Mouse (Mus musculus) cerebellum, postnatal 10 days (tissue): ENCODE measurements at regions not wholly inside any gene's neighbourhood (a gene's known extent, or its start where the extent isn't known, plus 50 kb on each side); places are given as distances from the start of the nearest gene placed in this dataset.

Source experiments
- DNase-seq, 2 experiments: peaks; one replicate each; pipeline ENCODE4 v3.0.0; 2021; ENCODE audit warnings: mixed read lengths in 2 of 2

DNA sequence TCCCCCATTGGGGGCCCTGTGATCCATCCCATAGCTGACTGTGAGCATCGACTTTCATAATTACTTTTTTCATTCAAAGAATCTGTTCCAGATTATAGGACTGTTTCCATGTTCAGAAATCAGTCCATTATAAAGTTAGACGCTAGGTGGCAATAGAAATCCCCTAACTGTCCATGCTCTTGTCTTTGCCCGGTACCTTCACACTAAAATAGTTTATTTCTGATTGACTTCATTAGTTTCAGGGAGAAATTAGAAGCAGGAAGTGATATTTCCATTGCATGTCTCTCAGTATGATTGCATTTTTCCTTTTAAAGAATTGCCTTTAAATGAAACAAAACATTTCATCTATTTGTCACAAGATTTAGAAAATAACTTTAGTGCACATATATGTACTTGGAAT lies 131.7 kb downstream of the Fbxo8 start:
- DNase-seq: peak in 1 of 2 experiments; percentile 44

DNA sequence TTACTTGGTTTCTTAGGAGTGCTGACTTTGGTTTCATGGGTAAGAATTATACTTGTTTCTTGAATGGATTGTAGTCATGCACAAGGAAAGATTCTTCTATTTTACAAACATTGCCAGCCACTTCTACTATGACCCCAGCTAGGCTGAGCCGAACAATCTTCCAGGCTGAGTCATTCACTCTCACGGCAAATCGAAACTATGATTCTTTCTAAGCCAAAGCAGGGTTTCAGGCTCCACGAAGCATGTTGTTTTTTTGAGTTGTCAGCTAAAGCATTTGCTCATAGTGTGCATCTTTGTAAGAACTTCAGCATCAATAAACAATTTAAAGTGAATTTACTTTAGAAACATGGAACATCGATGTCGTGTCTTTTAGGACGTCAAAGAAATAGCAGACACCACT lies 133.5 kb downstream of the Fbxo8 start:
- no peak for DNase-seq

DNA sequence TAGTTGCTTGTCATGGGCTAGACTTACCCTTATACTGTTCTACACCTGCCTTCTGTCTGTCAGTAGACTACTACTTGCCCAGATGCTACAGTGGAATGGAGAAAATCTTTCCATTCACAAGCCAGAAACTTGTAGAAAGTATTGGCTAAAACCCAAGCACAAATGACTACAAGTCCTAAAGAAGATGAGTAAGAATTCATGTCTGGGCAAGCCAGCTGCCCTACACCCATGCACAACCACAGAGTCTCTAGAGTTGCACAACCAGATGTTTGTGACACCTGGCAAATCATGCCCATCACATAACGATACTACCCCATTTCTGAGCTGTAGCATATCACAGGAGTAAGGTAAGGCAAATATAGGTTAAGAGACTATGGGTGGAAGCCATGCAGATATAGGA lies 144.5 kb downstream of the Fbxo8 start:
- DNase-seq: no peak

DNA sequence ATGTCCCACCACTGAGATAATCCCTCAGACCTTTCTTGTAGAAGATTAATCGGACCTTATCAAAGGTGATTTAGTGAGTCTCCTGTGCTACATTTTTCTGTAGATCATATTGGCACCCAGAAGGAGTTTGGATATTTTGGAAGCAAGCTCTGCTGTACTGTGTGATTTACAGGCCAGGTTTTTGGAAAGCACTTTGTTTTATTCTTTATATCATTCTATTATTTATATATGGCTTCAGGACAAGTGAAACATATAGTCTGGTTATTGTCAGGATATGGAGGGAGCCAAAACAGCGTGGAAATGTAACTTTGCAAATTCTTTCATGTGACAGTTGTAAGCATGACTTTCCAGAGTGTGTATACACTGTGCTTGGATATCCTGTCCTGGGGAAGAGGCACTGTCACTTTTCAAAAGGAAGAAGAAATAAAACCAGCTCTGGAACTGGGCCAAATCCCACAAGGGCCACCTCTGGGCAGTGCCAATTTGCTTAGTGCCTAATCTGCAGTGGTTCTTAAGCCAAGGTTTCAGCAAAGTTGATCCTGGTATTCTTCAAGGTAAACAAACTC lies 149.8 kb downstream of the Fbxo8 start:
- DNase-seq: no peak

DNA sequence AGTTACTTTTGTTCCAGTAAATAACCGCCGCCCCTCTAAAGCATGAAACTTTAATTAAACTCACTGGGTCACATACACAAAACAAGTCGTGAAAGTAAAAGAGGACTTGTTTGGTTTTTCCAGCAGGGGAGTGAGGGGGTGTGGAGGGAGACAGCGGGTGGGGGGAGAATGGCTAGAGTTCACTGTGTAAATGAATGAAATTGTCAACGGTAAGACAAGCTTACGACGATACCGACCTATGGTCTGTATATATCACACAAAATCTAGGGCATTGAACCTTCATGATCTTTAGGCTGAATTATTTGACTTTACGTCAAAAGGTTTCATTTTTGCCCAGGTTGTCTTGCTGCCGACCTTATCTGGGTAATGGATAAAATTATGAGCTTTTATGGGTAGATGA lies 155.5 kb downstream of the Fbxo8 start:
- no peak for DNase-seq

DNA sequence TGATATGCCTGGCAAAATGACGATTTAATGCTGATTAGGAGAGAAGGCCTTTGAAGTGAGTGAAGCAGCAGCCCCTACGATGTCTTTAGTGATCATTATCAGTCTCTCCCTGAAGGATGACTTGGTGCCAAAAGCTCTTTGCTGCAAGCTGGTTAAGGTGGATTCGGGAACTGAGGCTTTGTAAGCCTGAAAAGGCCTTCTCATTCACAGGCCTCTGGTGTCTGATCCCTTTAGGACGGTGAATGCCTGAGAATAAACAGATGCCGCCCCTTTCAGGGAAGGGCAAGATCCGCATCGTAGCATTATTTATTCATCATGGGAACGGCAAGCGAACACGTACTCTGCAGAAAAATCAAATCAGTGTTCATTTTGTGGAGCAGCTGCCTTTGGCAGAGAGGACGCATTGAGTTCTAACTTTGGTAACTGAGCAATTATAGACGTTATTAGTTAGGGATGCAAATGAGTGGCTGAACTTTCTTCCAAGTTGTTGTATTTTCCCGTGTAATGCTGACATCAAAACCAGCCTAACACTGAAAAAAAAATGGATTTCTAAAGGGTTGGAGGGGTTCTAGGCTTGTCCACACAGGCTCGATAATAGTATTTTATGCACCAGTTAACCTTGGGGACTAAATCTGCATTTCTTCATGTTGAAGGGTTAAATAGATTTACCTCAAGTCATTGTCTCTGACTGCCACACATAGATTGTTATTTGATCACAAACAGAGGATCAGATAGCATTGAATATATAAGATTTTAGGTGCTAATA lies 156.2 kb downstream of the Fbxo8 start:
- peak; percentile 42 to 47 for DNase-seq

DNA sequence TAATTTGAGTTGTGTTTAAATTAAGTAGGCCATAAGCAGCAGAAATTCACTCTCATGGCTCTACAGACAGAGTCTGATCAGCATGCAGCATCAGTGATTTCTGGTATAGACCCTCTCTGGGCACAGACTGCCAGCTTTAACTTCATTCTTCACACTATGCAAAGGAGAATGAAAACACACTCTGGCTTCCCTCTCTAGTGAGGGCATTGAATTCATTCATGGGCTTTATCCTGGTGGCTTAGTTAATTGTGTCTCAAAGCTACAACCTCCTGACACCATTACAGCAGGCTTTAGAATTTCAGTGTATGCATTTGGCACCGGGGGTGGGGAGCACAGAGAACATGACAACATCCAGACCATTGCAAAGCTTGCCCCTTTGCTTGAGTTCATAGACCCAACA lies 169.1 kb downstream of the Fbxo8 start:
- no peak for DNase-seq

DNA sequence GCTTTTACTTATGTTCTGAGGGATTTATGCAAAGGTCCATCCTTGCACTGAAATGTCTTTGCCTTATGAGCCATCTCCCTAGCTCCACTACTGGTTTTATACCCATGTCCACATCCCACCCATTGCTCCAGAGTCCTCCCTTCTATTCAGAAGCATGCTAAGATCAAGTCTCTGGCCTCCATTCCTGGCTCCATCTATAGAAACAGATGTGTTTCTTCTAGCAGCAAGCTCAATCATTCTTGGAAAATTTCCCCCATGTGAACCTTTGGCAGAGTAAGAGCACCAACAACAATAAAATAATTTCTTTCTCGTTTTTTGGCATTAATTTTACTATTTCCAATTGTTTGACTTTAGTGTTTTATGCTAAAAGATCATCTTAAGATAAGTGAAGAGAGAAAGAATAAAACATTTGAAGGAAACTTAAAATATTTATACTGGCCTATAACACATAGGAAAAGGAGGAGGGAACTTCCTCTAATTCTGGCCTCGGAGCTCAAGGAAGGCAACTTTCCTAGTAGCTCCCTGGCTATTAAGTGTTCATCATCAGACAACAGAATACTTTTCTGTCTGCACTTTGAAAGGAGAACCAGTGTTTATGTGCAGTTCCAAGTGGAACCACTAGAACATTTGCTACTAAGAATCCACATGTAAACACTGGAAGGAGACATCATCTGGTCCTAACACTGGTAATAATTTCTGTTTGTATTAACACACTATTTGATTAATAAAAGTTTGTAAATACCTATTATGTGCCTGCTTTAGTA lies 171.8 kb downstream of the Fbxo8 start:
- no peak for DNase-seq

DNA sequence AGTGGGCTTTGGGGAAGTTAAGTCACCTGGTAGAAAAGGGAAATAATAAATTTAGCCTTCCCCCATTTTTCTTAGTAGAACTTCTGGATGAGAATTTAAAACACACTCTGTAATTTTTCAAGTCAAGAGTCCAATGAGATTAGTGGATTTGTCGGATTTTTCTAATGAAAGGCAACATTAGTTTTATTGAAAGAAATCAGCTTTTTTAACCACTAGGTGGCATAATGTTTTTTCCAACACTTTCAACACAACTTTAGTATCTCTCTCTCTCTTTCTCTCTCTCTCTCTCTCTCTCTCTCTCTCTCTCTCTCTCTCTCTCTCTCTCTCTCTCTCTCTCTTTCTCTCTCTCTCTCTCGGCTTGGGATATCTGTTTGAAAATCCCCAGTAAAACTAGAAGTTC lies 173.7 kb downstream of the Fbxo8 start:
- no peak for DNase-seq

DNA sequence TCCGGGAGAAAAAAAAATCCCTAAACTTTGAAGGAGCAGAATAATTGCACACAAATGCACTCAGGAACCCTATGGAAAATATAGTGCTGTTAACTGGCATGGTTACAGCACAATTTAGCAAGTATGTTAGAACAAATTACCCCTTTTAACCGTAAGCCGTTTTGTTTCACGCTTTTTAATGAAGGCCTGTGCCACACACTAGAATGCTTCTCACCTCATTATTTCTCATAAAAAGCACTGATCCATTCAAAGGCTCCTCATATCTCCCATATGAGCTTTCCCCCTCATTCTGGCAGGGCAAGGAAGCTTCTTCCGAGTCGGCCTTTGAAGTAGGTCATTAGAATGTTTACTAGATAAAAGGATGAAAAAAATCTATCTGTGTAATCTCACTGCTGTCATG lies 182.4 kb downstream of the Fbxo8 start:
- no peak for DNase-seq

DNA sequence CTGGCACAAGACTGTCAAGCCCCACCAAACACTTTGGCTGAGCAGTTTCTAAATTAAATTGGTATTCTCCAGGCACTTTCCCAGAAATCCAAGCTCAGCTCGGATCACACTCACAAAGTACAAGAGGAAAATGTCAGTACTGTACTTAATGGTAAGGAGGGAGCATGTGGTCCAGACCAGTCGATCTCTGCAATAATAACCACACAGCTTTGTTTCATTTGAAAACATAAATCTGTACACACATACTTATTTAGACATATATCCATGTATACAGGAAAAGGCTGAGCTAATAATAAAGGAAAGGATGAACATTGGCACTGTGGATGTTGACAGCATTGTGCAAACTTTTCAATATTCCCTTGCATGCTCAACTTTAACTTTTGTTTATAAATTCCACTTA lies 184.1 kb downstream of the Fbxo8 start:
- no peak for DNase-seq

DNA sequence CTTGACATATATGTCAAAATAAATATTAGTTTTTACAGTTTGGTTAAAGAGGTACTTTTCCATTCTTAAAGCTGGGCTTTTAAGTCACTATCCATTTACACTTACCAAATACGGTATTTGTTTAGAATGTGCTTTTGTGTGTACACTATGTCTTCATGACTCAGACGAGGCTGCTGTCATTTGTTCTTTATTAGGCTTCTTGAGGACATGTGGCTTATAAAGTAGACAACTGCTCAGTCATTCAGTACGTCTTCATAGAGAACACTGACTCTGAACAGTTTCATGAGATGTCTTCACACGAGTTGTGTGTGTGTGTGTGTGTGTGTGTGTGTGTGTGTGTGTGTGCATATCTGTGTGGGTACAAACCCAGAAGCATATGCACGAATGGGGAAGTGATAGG lies 216.1 kb downstream of the Fbxo8 start:
- DNase-seq: no peak

DNA sequence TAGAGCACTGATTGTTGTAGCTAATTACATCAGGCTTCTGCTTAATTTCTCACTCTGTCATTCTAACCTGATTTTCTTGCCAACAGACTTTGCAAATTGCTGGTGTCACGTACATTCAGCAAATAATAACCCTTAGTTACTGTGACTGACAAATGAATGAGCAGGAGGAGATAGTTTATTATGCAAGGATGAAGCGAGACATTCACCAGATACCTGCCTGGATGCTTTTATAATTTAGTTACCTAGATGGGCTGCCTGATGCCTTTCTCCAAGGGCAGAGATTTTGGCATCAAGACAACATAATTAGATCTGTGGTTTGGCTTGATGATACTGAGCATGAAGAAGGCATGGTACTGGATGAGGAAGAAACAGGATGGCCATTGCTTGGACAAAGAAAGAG lies 233.6 kb downstream of the Fbxo8 start:
- DNase-seq: no peak

DNA sequence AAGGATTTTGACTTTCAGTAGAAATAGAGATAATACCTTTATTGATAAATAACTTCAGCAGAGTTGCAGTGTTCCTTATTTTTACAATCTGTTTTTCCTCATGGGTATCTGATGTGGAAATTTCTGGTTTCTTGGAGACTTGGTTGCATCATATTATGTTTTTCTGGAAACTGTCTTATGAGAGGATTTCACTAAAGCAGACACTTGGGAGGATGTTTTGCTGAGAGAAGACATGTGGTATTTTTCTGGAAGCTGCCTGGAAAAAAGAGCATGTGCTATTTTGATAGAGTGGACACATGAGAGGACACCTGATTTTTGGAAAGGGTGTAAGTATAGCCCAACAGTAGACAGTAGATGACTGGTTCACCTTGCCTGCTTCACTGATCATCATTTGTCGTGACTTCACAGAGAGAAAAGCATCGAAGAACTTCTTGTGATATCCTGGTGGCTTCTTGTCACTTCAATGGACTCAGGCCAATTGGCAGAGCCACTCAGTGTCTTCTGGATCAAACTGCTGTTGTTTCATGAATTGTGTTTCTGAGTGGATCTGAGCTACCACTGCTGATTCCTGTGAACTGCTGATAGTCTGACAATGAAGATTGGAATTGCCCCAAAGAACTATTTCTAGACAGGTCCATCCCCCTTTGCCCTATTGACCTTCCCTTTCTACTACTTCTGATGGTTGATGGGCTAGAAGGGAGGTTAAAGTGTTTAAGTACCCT lies 238.8 kb downstream of the Fbxo8 start:
- DNase-seq: peak in 1 of 2 experiments; percentile 1

DNA sequence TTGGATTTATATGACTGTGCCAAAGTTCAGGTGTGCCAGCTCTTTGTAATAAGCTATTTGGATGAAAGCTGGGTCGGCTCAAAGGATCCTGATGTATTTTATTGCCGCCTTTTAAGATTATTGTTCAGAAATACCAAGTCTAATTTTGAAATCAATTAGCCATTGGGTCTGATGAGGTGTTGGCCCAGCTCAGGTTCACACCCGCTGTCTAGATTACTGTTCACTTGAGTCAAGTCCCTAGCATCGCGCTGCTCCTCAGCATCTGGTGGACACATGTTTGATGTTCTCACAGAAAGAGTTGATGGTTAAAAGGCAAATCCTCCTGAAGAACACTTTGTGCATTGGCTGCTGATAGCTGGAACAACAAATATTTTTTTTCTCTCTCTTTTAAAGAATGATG lies 281.8 kb downstream of the Fbxo8 start:
- no peak for DNase-seq

DNA sequence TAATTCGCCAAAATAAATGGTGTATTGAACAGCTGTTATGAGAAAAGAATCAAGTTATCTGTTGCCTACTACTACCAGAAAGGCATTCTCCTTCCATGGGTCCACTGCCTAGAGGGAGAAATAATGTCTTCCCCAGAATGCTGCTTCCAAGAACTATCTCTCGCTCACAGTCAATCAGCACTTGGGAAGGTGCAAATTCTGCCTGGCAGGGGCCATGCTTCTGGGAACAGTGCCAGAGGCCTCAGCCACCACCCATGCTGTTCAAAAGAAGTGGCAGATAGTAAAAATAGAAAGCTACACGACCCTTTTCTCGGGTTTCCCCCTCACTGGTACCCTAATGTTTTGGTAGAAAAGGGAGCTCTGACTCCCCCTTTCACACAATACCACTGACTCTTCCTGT lies 282.2 kb downstream of the Fbxo8 start:
- peak; percentile 44 to 50 for DNase-seq

DNA sequence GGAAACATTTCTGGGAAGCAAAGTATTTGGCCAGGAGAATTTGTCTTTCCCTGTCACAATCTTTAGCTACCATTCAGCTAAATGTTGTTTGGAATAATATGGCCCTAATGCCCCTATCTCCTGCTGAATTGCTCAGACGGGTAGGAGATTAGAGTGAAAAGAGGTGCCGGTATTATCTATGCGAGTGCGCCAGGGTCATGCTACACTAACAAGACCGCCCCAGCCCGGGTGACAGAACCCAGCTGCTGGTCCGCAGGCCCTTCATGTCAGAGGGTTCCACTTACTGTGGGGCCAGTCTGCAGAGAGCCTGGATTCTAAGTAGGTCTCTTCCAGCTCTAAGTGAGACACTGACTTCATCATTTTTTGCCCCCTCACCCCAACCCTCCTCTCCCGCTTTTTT lies 332.6 kb downstream of the Fbxo8 start:
- no peak for DNase-seq

DNA sequence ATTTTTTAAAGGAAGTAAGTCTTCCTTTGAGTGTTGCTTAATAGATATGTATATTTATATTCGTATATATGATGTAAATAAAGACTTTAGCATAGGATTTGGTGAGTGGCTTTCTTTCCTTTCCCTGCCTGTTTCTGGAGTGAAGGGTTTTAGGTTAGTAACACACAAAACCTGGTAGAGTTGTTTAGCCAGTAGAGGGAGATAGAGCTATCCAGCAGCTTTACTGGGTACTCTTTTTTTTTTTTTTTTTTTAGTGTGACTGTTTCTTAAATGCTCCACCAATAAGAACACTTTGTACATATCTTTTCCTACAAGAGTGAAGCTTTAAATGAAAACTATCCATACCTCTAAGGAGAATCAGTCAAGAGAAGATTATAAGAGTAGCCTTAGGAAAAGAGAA lies 333.3 kb downstream of the Fbxo8 start:
- peak in 1 of 2 experiments; percentile 9 for DNase-seq

DNA sequence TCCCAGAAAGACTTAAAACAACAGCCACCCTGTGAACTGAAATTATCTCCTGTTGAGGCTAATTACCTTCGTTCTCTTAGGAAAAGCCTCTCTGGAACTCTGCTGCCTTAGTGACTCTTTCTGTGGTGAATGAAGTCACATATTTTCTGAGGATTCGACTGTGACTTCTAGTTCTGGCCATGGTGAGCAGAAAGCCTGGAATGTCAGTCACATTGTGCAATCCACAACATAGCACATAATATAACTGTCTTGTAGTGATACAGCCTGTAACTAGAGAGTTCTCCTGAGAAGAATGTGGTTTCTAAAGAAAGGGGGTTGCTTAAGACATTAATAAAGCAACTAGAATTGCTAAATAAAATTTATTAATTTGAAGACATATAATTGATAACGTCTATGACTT lies 342.7 kb downstream of the Fbxo8 start:
- no peak for DNase-seq

DNA sequence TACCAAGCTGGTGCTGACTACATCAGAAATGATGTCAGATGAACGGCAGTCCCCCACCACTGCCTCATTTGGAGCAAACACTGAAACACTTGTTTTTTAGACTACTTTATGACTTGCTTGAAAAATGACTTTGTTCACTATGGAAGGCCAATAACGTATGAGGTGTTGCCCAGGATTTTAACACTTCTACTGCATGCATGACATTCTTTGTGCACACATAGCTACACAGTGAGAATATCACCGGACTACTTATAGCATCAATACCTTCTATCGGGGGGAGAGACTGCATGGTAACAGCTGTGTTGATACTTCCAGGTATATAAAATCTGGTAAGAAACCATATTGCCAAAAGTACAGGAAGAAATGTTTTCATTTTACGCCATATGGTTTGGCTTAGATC lies 364.5 kb downstream of the Fbxo8 start:
- no peak for DNase-seq

DNA sequence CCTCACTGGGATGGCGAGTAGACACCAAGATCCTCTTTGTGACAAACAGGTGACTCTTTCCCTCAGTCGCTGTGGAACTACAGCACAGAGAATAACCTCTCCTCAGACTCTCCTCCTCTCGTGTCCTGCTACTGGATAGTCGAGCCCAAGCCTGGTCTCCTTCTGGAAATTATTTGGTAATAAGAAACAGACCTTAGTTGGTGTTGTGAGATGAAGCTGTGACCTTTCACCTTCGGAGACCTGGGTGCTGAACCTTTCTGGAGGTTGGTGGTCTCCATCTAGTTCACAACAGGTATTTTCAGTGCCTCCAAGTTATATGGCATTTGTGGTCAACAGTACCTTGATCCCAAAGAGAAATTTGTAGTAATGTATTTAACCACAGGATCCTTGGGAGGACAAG lies 365.1 kb downstream of the Fbxo8 start:
- DNase-seq: no peak

DNA sequence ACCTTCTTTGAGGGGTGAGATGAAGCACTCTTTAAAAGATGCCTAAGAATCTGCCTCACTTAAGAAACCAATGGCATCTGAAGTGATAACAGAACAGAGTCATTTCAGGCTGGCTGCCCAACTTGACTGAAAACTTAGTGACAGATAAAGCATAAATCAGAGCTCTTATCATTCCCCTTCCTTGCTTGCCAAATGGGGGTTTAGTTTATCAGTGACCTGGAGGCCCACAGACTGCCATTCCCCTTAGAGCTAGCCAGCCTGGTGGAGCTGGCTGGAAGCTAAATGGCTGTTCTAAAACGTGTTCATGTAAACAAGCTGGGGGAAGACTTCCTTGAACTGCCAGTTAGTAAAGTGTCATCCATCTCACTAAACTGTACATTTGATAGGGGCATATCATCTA lies 373.8 kb downstream of the Fbxo8 start:
- no peak for DNase-seq

DNA sequence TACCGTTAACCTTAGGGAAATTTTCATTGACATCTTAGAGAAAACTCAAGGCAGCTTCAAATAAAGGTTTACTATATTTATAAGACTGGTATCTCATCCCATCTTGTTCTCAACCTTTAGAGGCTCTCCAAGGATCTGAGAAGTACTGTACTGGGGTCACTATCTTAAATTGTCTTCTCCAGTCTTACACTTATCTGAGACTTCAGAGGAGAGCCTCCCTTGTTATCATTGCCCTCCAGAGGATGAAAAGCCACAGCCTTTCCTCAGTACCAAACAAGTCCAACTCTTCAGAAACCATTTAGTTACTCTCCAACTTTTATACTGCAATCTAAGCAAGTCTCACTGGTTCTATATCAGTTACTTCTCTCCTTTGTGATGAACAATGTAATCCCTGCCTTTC lies 376.3 kb downstream of the Fbxo8 start:
- no peak for DNase-seq

DNA sequence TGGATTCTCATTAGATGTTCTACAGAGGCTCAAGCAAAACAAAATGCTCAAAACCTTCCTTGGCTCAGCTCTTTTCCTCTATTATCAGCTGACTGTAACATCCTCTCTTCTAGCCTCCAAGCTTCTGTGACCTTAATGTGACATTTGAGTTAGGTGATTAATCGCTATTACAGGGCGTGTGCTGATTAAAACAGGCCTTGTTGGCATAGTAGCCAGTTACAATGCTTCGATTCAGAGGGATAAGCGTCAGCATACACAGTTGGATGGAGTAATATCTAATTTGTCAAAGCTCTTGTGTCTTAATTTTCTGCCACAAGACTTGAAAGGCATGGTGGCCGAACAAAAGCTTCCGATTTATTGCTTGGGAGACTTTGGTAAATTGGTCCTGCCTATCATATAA lies 378.2 kb downstream of the Fbxo8 start:
- DNase-seq: no peak
